Mouse (Mus musculus) bone marrow macrophage, adult 2 months (primary cell): Measurements from ENCODE around the gene Nop53. TPM values are rescaled to one million over a fixed set of nuclear protein-coding genes. Genes with fewer than 3 reads are reported as not detected.

Experiments
- H3K27ac ChIP-seq: 2 replicates; pipeline ENCODE4 v1.5.1; 2012; ENCODE audit warnings: low read depth, low read length; ENCODE audit not compliant: insufficient read depth
- H3K4me1 ChIP-seq: 2 replicates; pipeline ENCODE4 v1.6.1; 2012; ENCODE audit warnings: low read length; ENCODE audit not compliant: control insufficient read depth, insufficient read depth
- H3K4me3 ChIP-seq: 2 replicates; pipeline ENCODE4 v1.5.1; 2012; ENCODE audit warnings: mild to moderate bottlenecking, low read length, moderate library complexity; ENCODE audit not compliant: insufficient read depth
- CTCF ChIP-seq: IDR thresholded peaks from 2 replicates; pipeline ENCODE4 v1.5.1; 2012; ENCODE audit warnings: low read depth, mild to moderate bottlenecking, low read length, moderate library complexity
- POLR2A ChIP-seq: IDR thresholded peaks from 2 replicates; pipeline ENCODE4 v1.6.1; 2012; ENCODE audit warnings: mild to moderate bottlenecking, low read depth, low read length, borderline replicate concordance
- polyA plus RNA-seq: library from polyadenylated mRNA; stranded (reverse); fragments of >200 nt; gene quantifications from 2 replicates; pipeline ENCODE4 v1.2.4, GENCODE M21; 2012; ENCODE audit not compliant: missing spikeins, insufficient read depth, insufficient read length

Nop53 gene
- polyA plus RNA-seq, 1 experiment = 188 TPM

- no peak for TF ChIP-seq CTCF
- TF ChIP-seq POLR2A = no peak
- Histone ChIP-seq H3K27ac (no peak overlapping the region), H3K4me1 (no peaks in the 10 kb centered on the region), H3K4me3 (no peak overlapping the region)
Measured at GRCm38 (mm10) chr7:15910521-15910920, 35.4 kb downstream of the Nop53 start.

GRCm38 (mm10) chr7:15907971-15908590, 37.8 kb downstream of the Nop53 start:
- H3K4me3 ChIP-seq = no peak overlapping the region
- TF ChIP-seq POLR2A (no peak), CTCF (no peak)
- H3K27ac ChIP-seq = no peak overlapping the region

GRCm38 (mm10) chr7:15906602-15907001, 39.3 kb downstream of the Nop53 start:
- TF ChIP-seq POLR2A (no peak), CTCF (no peak)
- Histone ChIP-seq H3K4me1 (no peaks in the 10 kb centered on the region), H3K4me3 (no peak overlapping the region), H3K27ac (no peak overlapping the region)

More at GRCm38 (mm10) chr7:15907971-15908590, 37.8 kb downstream of the Nop53 start:
- H3K4me1 ChIP-seq = no peaks in the 10 kb centered on the region

- Histone ChIP-seq H3K27ac (no peak overlapping the region), H3K4me1 (no peaks in the 10 kb centered on the region), H3K4me3 (no peak overlapping the region)
- TF ChIP-seq CTCF (no peak), POLR2A (no peak)
Measured at GRCm38 (mm10) chr7:15905861-15906260, 40.0 kb downstream of the Nop53 start.

- Histone ChIP-seq H3K4me3 (no peak overlapping the region), H3K27ac (no peak overlapping the region), H3K4me1 (no peaks in the 10 kb centered on the region)
- TF ChIP-seq POLR2A (no peak), CTCF (no peak)
Measured at GRCm38 (mm10) chr7:15901366-15902048, 44.4 kb downstream of the Nop53 start.

GRCm38 (mm10) chr7:15894251-15894650, 51.6 kb downstream of the Nop53 start:
- H3K4me1 ChIP-seq = no peaks in the 10 kb centered on the region
- TF ChIP-seq CTCF = no peak
- TF ChIP-seq POLR2A = no peak
- no peak overlapping the region for H3K27ac ChIP-seq
- no peak overlapping the region for H3K4me3 ChIP-seq

Other genes starting within 250 kb of the Nop53 start
- not detected in 2 replicates for gene Obox5, start 195.9 kb downstream of the Nop53 start, polyA plus RNA-seq
- gene Obox6, start 106.4 kb downstream of the Nop53 start, polyA plus RNA-seq = not detected in 2 replicates
- gene Crx, start 66.1 kb downstream of the Nop53 start, polyA plus RNA-seq = not detected in 2 replicates
- not detected in 2 replicates for gene Crxos, start 63.5 kb downstream of the Nop53 start, polyA plus RNA-seq
- gene Selenow, start 23.7 kb downstream of the Nop53 start, polyA plus RNA-seq = 51.4 and 52.0 TPM in 2 replicates
- 0.52 and 1.2 TPM in 2 replicates for gene Ehd2, start 21.5 kb upstream of the Nop53 start, polyA plus RNA-seq
- gene Bicra, start 101.8 kb upstream of the Nop53 start, polyA plus RNA-seq = 22.1 and 35.5 TPM in 2 replicates
- 0.20 and 0.48 TPM in 2 replicates for gene Zfp541, start 115.7 kb upstream of the Nop53 start, polyA plus RNA-seq
- 187 and 189 TPM in 2 replicates for gene Napa, start 152.4 kb upstream of the Nop53 start, polyA plus RNA-seq
- gene Kptn, start 173.8 kb upstream of the Nop53 start, polyA plus RNA-seq = 11.8 and 13.1 TPM in 2 replicates
- not detected in 2 replicates for gene Slc8a2, start 183.8 kb upstream of the Nop53 start, polyA plus RNA-seq
- gene Meis3, start 229.0 kb upstream of the Nop53 start, polyA plus RNA-seq = 16.1 and 20.3 TPM in 2 replicates